Mouse (Mus musculus) MEL (cell line): ENCODE measurements around the gene Tcaf1. TPM values are rescaled to one million over a fixed set of nuclear protein-coding genes. Genes with fewer than 3 reads are reported as not detected.

Source experiments
- DNase-seq: peaks from one replicate; pipeline ENCODE4 v3.0.0; 2011; ENCODE audit warnings: low read depth, low spot score
- H3K27ac ChIP-seq: 2 replicates; pipeline ENCODE4 v1.5.1; 2012; ENCODE audit warnings: low read depth, mild to moderate bottlenecking, control low read depth, low read length, moderate library complexity; ENCODE audit not compliant: control insufficient read depth
- H3K27me3 ChIP-seq, 2 experiments: fragments of 150-350 bp in 1 of 2; sonication (generic) in 1 of 2; 2 replicates each; pipeline ENCODE4 v1.6.1; 2012; ENCODE audit warnings: low read length in 2 of 2, mild to moderate bottlenecking in 2 of 2, improper control_type of control experiment in 1 of 2, moderate library complexity in 1 of 2; ENCODE audit not compliant: insufficient read depth in 2 of 2, control insufficient read depth in 1 of 2
- H3K36me3 ChIP-seq, 2 experiments: 2 replicates each; pipeline ENCODE4 v1.6.1; 2012 to 2014; ENCODE audit warnings: low read length in 2 of 2, improper control_type of control experiment in 1 of 2, inconsistent platforms in 1 of 2, mild to moderate bottlenecking in 1 of 2; ENCODE audit not compliant: insufficient read depth in 2 of 2, control insufficient read depth in 1 of 2
- H3K4me1 ChIP-seq, 2 experiments: fragments of 150-350 bp in 1 of 2; sonication (generic) in 1 of 2; 2 replicates each; pipeline ENCODE4 v1.6.1; 2012; ENCODE audit warnings: low read length in 2 of 2, improper control_type of control experiment in 1 of 2, mild to moderate bottlenecking in 1 of 2; ENCODE audit not compliant: insufficient read depth in 2 of 2, control insufficient read depth in 1 of 2
- H3K4me3 ChIP-seq, 2 experiments: fragments of 150-350 bp in 1 of 2; sonication (generic) in 1 of 2; 2 replicates each; pipeline ENCODE4 v1.5.1; 2012; ENCODE audit warnings: low read depth in 2 of 2, low read length in 2 of 2, mild to moderate bottlenecking in 2 of 2, moderate library complexity in 2 of 2, control low read depth in 1 of 2, improper control_type of control experiment in 1 of 2; ENCODE audit not compliant: control insufficient read depth in 1 of 2, insufficient read depth in 1 of 2
- H3K79me2 ChIP-seq: 2 replicates; pipeline ENCODE4 v1.6.1; 2012; ENCODE audit warnings: mild to moderate bottlenecking, low read length, moderate library complexity; ENCODE audit not compliant: control insufficient read depth, poor library complexity, insufficient read depth
- H3K9ac ChIP-seq: 2 replicates; pipeline ENCODE4 v1.6.1; 2012; ENCODE audit warnings: low read depth, mild to moderate bottlenecking, control low read depth, low read length, moderate library complexity; ENCODE audit not compliant: control insufficient read depth, poor library complexity, severe bottlenecking
- H3K9me3 ChIP-seq: fragments of 150-350 bp; sonication (generic); replicated peaks from 2 replicates; pipeline ENCODE4 v1.6.1; 2012; ENCODE audit warnings: mild to moderate bottlenecking, low read length, improper control_type of control experiment, moderate library complexity; ENCODE audit not compliant: insufficient read depth
- CHD2 ChIP-seq: IDR thresholded peaks from 2 replicates; pipeline ENCODE4 v1.6.1; 2011; ENCODE audit warnings: low read length, improper control_type of control experiment
- ELF1 ChIP-seq: IDR thresholded peaks from 2 replicates; pipeline ENCODE4 v1.6.1; 2014; ENCODE audit warnings: low read depth, mild to moderate bottlenecking, inconsistent platforms, low read length, improper control_type of control experiment, moderate library complexity
- EP300 ChIP-seq, 2 experiments: IDR thresholded peaks; 2 replicates each; pipeline ENCODE4 v1.6.1; 2011; ENCODE audit warnings: improper control_type of control experiment in 2 of 2, low read length in 2 of 2, low read depth in 1 of 2, mild to moderate bottlenecking in 1 of 2
- GABPA ChIP-seq: IDR thresholded peaks from 2 replicates; pipeline ENCODE4 v1.6.1; 2012; ENCODE audit warnings: low read depth, mild to moderate bottlenecking, inconsistent platforms, low read length, improper control_type of control experiment, moderate library complexity
- GATA1 ChIP-seq: IDR thresholded peaks from 2 replicates; pipeline ENCODE4 v1.6.1; 2011; ENCODE audit warnings: low read depth, low read length, improper control_type of control experiment
- HCFC1 ChIP-seq: IDR thresholded peaks from 2 replicates; pipeline ENCODE4 v1.6.1; 2012; ENCODE audit warnings: low read depth, mild to moderate bottlenecking, inconsistent platforms, low read length, improper control_type of control experiment, moderate library complexity
- JUND ChIP-seq: IDR thresholded peaks from 2 replicates; pipeline ENCODE4 v1.6.1; 2011; ENCODE audit warnings: low read depth, mild to moderate bottlenecking, improper control_type of control experiment, low read length
- KAT2A ChIP-seq: conservative IDR thresholded peaks from 2 replicates; pipeline ENCODE4 v1.6.1; 2012; ENCODE audit warnings: low read depth, low read length, improper control_type of control experiment, inconsistent platforms
- MAFK ChIP-seq: IDR thresholded peaks from 2 replicates; pipeline ENCODE4 v1.6.1; 2011; ENCODE audit warnings: low read depth, mild to moderate bottlenecking, low read length, improper control_type of control experiment, borderline replicate concordance
- MAX ChIP-seq: IDR thresholded peaks from 2 replicates; pipeline ENCODE4 v1.6.1; 2011; ENCODE audit warnings: low read length, improper control_type of control experiment
- MAZ ChIP-seq: IDR thresholded peaks from 2 replicates; pipeline ENCODE4 v1.6.1; 2012; ENCODE audit warnings: low read depth, mild to moderate bottlenecking, inconsistent platforms, low read length, improper control_type of control experiment
- MEF2A ChIP-seq: IDR thresholded peaks from 2 replicates; pipeline ENCODE4 v1.6.1; 2014; ENCODE audit warnings: low read depth, mild to moderate bottlenecking, inconsistent platforms, low read length, improper control_type of control experiment; ENCODE audit not compliant: poor library complexity, insufficient replicate concordance, severe bottlenecking; ENCODE audit errors: extremely low read depth
- MXI1 ChIP-seq: IDR thresholded peaks from 2 replicates; pipeline ENCODE4 v1.6.1; 2011; ENCODE audit warnings: mild to moderate bottlenecking, low read depth, low read length, improper control_type of control experiment
- MYC ChIP-seq: IDR thresholded peaks from 2 replicates; pipeline ENCODE4 v1.6.1; 2011; ENCODE audit warnings: low read depth, mild to moderate bottlenecking, low read length, improper control_type of control experiment, moderate library complexity
- NRF1 ChIP-seq: IDR thresholded peaks from 2 replicates; pipeline ENCODE4 v1.6.1; 2014; ENCODE audit warnings: low read depth, mild to moderate bottlenecking, inconsistent platforms, low read length, improper control_type of control experiment, moderate library complexity; ENCODE audit not compliant: poor library complexity, insufficient read depth, severe bottlenecking
- POLR2A ChIP-seq, 2 experiments: IDR thresholded peaks; 2 replicates each; pipeline ENCODE4 v1.6.1; 2011 to 2012; ENCODE audit warnings: low read length in 2 of 2, mild to moderate bottlenecking in 2 of 2, control low read depth in 1 of 2, improper control_type of control experiment in 1 of 2, low read depth in 1 of 2, moderate library complexity in 1 of 2; ENCODE audit not compliant: control insufficient read depth in 1 of 2, insufficient read depth in 1 of 2, poor library complexity in 1 of 2
- POLR2AphosphoS2 ChIP-seq: IDR thresholded peaks from 2 replicates; pipeline ENCODE4 v1.6.1; 2011; ENCODE audit warnings: low read length, improper control_type of control experiment
- POLR2AphosphoS5 ChIP-seq: IDR thresholded peaks from 2 replicates; pipeline ENCODE4 v1.6.1; 2012; ENCODE audit warnings: low read depth, borderline replicate concordance, mild to moderate bottlenecking, inconsistent platforms, low read length, moderate library complexity, mixed read lengths
- RCOR1 ChIP-seq: IDR thresholded peaks from 2 replicates; pipeline ENCODE4 v1.6.1; 2012; ENCODE audit warnings: low read depth, mild to moderate bottlenecking, inconsistent platforms, low read length, improper control_type of control experiment
- SIN3A ChIP-seq: IDR thresholded peaks from 2 replicates; pipeline ENCODE4 v1.6.1; 2012; ENCODE audit warnings: low read length, improper control_type of control experiment, inconsistent platforms
- SMC3 ChIP-seq: IDR thresholded peaks from 2 replicates; pipeline ENCODE4 v1.6.1; 2011; ENCODE audit warnings: low read depth, low read length, improper control_type of control experiment
- TAL1 ChIP-seq: IDR thresholded peaks from 2 replicates; pipeline ENCODE4 v1.6.1; 2012; ENCODE audit warnings: mild to moderate bottlenecking, inconsistent platforms, low read length, moderate library complexity, mixed read lengths
- TBP ChIP-seq: IDR thresholded peaks from 2 replicates; pipeline ENCODE4 v1.8.0; 2011; ENCODE audit warnings: low read depth, low read length, improper control_type of control experiment
- TCF12 ChIP-seq: IDR thresholded peaks from 2 replicates; pipeline ENCODE4 v1.6.1; 2014; ENCODE audit warnings: low read depth, mild to moderate bottlenecking, inconsistent platforms, low read length, improper control_type of control experiment, moderate library complexity
- USF2 ChIP-seq, 2 experiments: IDR thresholded peaks; 2 replicates each; pipeline ENCODE4 v1.6.1; 2011 to 2012; ENCODE audit warnings: improper control_type of control experiment in 2 of 2, low read length in 2 of 2, borderline replicate concordance in 1 of 2, inconsistent platforms in 1 of 2, low read depth in 1 of 2, mild to moderate bottlenecking in 1 of 2; ENCODE audit not compliant: insufficient read depth in 1 of 2
- ZKSCAN1 ChIP-seq: IDR thresholded peaks from 2 replicates; pipeline ENCODE4 v1.6.1; 2012; ENCODE audit warnings: low read depth, mild to moderate bottlenecking, inconsistent platforms, low read length, improper control_type of control experiment, moderate library complexity
- ZNF384 ChIP-seq: IDR thresholded peaks from 2 replicates; pipeline ENCODE4 v1.6.1; 2012; ENCODE audit warnings: low read depth, mild to moderate bottlenecking, inconsistent platforms, low read length, improper control_type of control experiment
- polyA plus RNA-seq, 2 experiments: library from polyadenylated mRNA; stranded (reverse) in 1 of 2; unstranded in 1 of 2; fragments of >175 nt in 1 of 2; fragments of >200 nt in 1 of 2; gene quantifications; 2 replicates each; pipeline versions ENCODE4 v1.2.1 to v1.2.4; 2012; ENCODE audit warnings: low replicate concordance in 2 of 2, low read depth in 1 of 2; ENCODE audit not compliant: insufficient read length in 2 of 2, insufficient read depth in 1 of 2, missing spikeins in 1 of 2
- total RNA-seq: library from RNA; depleted of rRNA; stranded (reverse); fragments of 300-350 nt; gene quantifications from 2 replicates; pipeline ENCODE4 v1.2.3, GENCODE M21; 2012

Gene Tcaf1
- total and polyA plus RNA-seq, 3 experiments: not detected

GRCm38 (mm10) chr6:42667722-42668121, 42.2 kb downstream of the Tcaf1 start:
- Histone ChIP-seq H3K27ac (no peak overlapping the region), H3K9ac (no peak overlapping the region), H3K36me3 (no peaks in the 10 kb centered on the region), H3K79me2 (no peaks in the 10 kb centered on the region), H3K9me3 (no peaks in the 10 kb centered on the region), H3K27me3 (no peaks in the 10 kb centered on the region), H3K4me3 (no peak overlapping the region), H3K4me1 (no peaks in the 10 kb centered on the region)
- TF ChIP-seq USF2 (IDR thresholded peaks at IDR 0.05; ENCODE audit: borderline replicate concordance in 1 of 2, insufficient read depth in 1 of 2, low read depth in 1 of 2, low read length in 2 of 2): no peak
- no peak for TF ChIP-seq CHD2
- no peak for TF ChIP-seq KAT2A
- no peak for TF ChIP-seq TCF12
- no peak for TF ChIP-seq TAL1
- no peak for TF ChIP-seq EP300 (IDR thresholded peaks at IDR 0.05; ENCODE audit: low read depth in 1 of 2, low read length in 2 of 2)
- no peak for TF ChIP-seq SMC3
- no peak for TF ChIP-seq MEF2A
- TF ChIP-seq MYC: no peak
- no peak for TF ChIP-seq GABPA
- TF ChIP-seq SIN3A: no peak
- no peak for TF ChIP-seq RCOR1
- no peak for TF ChIP-seq POLR2AphosphoS2
- no peak for TF ChIP-seq NRF1
- TF ChIP-seq ELF1: no peak
- TF ChIP-seq MAX: no peak
- DNase-seq: no peak

GRCm38 (mm10) chr6:42661739-42662138, 48.1 kb downstream of the Tcaf1 start:
- TF ChIP-seq ZNF384 (no peak), TCF12 (no peak), KAT2A (no peak), GABPA (no peak), MAZ (no peak), GATA1 (no peak), SMC3 (no peak), CHD2 (no peak), TBP (no peak), MEF2A (no peak), MAFK (no peak), RCOR1 (no peak), MXI1 (no peak), POLR2AphosphoS5 (no peak), ZKSCAN1 (no peak), HCFC1 (no peak), JUND (no peak), POLR2A (IDR thresholded peaks at IDR 0.05; ENCODE audit: control insufficient read depth in 1 of 2, insufficient read depth in 1 of 2, low read depth in 1 of 2, low read length in 2 of 2, poor library complexity in 1 of 2) (no peak), USF2 (IDR thresholded peaks at IDR 0.05; ENCODE audit: borderline replicate concordance in 1 of 2, insufficient read depth in 1 of 2, low read depth in 1 of 2, low read length in 2 of 2) (no peak), POLR2AphosphoS2 (no peak)
- H3K9ac ChIP-seq: no peak overlapping the region
- no peak overlapping the region for H3K27ac ChIP-seq
- no peak overlapping the region for H3K4me3 ChIP-seq
- no peaks in the 10 kb centered on the region for H3K27me3 ChIP-seq
- no peaks in the 10 kb centered on the region for H3K4me1 ChIP-seq
- H3K36me3 ChIP-seq: no peaks in the 10 kb centered on the region
- no peaks in the 10 kb centered on the region for H3K79me2 ChIP-seq
- no peaks in the 10 kb centered on the region for H3K9me3 ChIP-seq
- DNase-seq: no peak
